In genomic region chr6:5871581-5872298, GRCm38 (mm10) we compare ENCODE assay signal across 22 mouse cellular contexts.
DNase-seq lines count a peak whose midpoint lies in the region; ATAC-seq and TF ChIP-seq lines count a peak whose summit lies in the region.
"Had no signal": no experiment of that assay in that cellular context is flagged by ENCODE, and none has a peak within 500 bp of the region (broad histone marks: within the 10 kb centered on the region; RNA-seq: fewer than 3 reads in every experiment).

No protein-coding gene starts in this region.

- H3K9ac ChIP-seq in heart, embryonic 14.5 days (ENCODE audit: low read length) = no peak overlapping the region
- H3K9ac ChIP-seq in stomach, embryonic 16.5 days (ENCODE audit: low read length) = no peak overlapping the region
- H3K9ac ChIP-seq in stomach, postnatal 0 days (ENCODE audit: low read length) = no peak overlapping the region
- H3K9ac ChIP-seq: hindbrain, embryonic 14.5 days; intestine, embryonic 15.5 days; stomach, embryonic 15.5 days had no signal

- H3K27me3 ChIP-seq in heart, embryonic 14.5 days (ENCODE audit: control insufficient read depth, insufficient read depth, low read length) = no peaks in the 10 kb centered on the region
- no peaks in the 10 kb centered on the region for H3K27me3 ChIP-seq in stomach, embryonic 16.5 days (ENCODE audit: control insufficient read depth, insufficient read depth, low read length)
- no peaks in the 10 kb centered on the region for H3K27me3 ChIP-seq in stomach, postnatal 0 days (ENCODE audit: control insufficient read depth, insufficient read depth, low read length)
- H3K27me3 ChIP-seq: intestine, embryonic 15.5 days; megakaryocyte, embryonic 14.5 days; stomach, embryonic 15.5 days had no signal

- no peak overlapping the region for H3K4me3 ChIP-seq in heart, embryonic 14.5 days (ENCODE audit: control insufficient read depth in 1 of 2, insufficient read depth in 1 of 2, low read depth in 1 of 2, low read length in 2 of 2)
- no peak overlapping the region for H3K4me3 ChIP-seq in stomach, embryonic 16.5 days (replicated peaks; ENCODE audit: low read length)
- no peak overlapping the region for H3K4me3 ChIP-seq in stomach, postnatal 0 days (ENCODE audit: low read depth, low read length)
- H3K4me3 ChIP-seq: intestine, embryonic 15.5 days; megakaryocyte, embryonic 14.5 days; stomach, embryonic 15.5 days had no signal

- 0 out of 2 replicates have a peak, but pooled peaks have one; percentile 26 for ATAC-seq in cerebellum, adult (ENCODE audit: insufficient number of reproducible peaks, low FRiP score, low TSS enrichment)
- ATAC-seq in heart, embryonic 14.5 days (ENCODE audit: insufficient number of reproducible peaks, insufficient read depth, low FRiP score, low read depth) = peak; percentile 50; the same call in 1 of the 2 replicates
- peak; percentile 40; the same call in 1 of the 2 replicates for ATAC-seq in stomach, embryonic 16.5 days (ENCODE audit: insufficient read depth, low FRiP score)
- no peak for ATAC-seq in stomach, postnatal 0 days (ENCODE audit: low FRiP score, low TSS enrichment)
- ATAC-seq: intestine, embryonic 15.5 days had no signal

- DNase-seq in cerebellum, postnatal 36 days = no peak
- DNase-seq in heart, postnatal 4 days = no peak
- DNase-seq in stomach, postnatal 0 days (ENCODE audit: low spot score) = no peak
- DNase-seq in layer of hippocampus, adult 8-10 months (ENCODE audit: low spot score in 2 of 2) = no peak
- no peak for DNase-seq in kidney, postnatal 25 days
- DNase-seq: adrenal gland, adult 8-10 months; cerebellum, adult 11 months; cerebellum, postnatal 10 days; gastrocnemius, postnatal 14 days; layer of hippocampus, postnatal 36 days; lung, adult 18-20 months; right cerebral cortex, postnatal 25 days; thymus, postnatal 14 days had no signal

- no peak for TF ChIP-seq CTCF in stomach, postnatal 0 days (IDR thresholded peaks at IDR 0.05; ENCODE audit: low read depth)

- H3K4me2 ChIP-seq in heart, embryonic 14.5 days (ENCODE audit: low read length) = peak overlapping the region; percentile 12
- H3K4me2 ChIP-seq in stomach, embryonic 16.5 days (ENCODE audit: low read depth, low read length) = no peak overlapping the region
- H3K4me2 ChIP-seq in stomach, postnatal 0 days (replicated peaks; ENCODE audit: low read depth) = no peak overlapping the region
- H3K4me2 ChIP-seq: heart, embryonic 11.5 days; hindbrain, embryonic 14.5 days; intestine, embryonic 15.5 days; liver, embryonic 11.5 days; stomach, embryonic 15.5 days had no signal

- H3K27ac ChIP-seq in heart, embryonic 14.5 days (replicated peaks in 1 of 2; ENCODE audit: control insufficient read depth in 1 of 2, insufficient read depth in 1 of 2, low read depth in 2 of 2, low read length in 2 of 2) = no peak overlapping the region
- H3K27ac ChIP-seq in stomach, embryonic 16.5 days (ENCODE audit: low read length) = peak overlapping the region; percentile 15; the same call in 1 of the 2 replicates
- no peak overlapping the region for H3K27ac ChIP-seq in stomach, postnatal 0 days (replicated peaks)
- H3K27ac ChIP-seq: hindbrain, embryonic 14.5 days; intestine, embryonic 15.5 days; stomach, embryonic 15.5 days had no signal

- no peak for TF ChIP-seq EP300 in stomach, postnatal 0 days (optimal IDR thresholded peaks at IDR 0.05)

- H3K9me3 ChIP-seq in heart, embryonic 14.5 days (ENCODE audit: control insufficient read depth, low read length) = no peaks in the 10 kb centered on the region
- no peaks in the 10 kb centered on the region for H3K9me3 ChIP-seq in stomach, embryonic 16.5 days (replicated peaks; ENCODE audit: control insufficient read depth, low read length)
- no peaks in the 10 kb centered on the region for H3K9me3 ChIP-seq in stomach, postnatal 0 days (ENCODE audit: control insufficient read depth, low read length)
- H3K9me3 ChIP-seq: intestine, embryonic 15.5 days; stomach, embryonic 15.5 days had no signal

- H3K4me1 ChIP-seq in heart, embryonic 14.5 days (ENCODE audit: control insufficient read depth in 2 of 2, insufficient read depth in 2 of 2, low read length in 2 of 2) = peaks cover 4% of the 10 kb centered on the region in 2 experiments; a peak in 3 of 4 replicates
- no peaks in the 10 kb centered on the region for H3K4me1 ChIP-seq in stomach, embryonic 16.5 days (ENCODE audit: control insufficient read depth, insufficient read depth, low read length)
- no peaks in the 10 kb centered on the region for H3K4me1 ChIP-seq in stomach, postnatal 0 days (replicated peaks; ENCODE audit: control insufficient read depth, insufficient read depth)
- H3K4me1 ChIP-seq: intestine, embryonic 15.5 days; megakaryocyte, embryonic 14.5 days; stomach, embryonic 15.5 days had no signal

- no peaks in the 10 kb centered on the region for H3K36me3 ChIP-seq in heart, embryonic 14.5 days (ENCODE audit: control insufficient read depth, insufficient read depth, low read length)
- H3K36me3 ChIP-seq in stomach, embryonic 16.5 days (ENCODE audit: control insufficient read depth, insufficient read depth, low read length) = no peaks in the 10 kb centered on the region
- H3K36me3 ChIP-seq in stomach, postnatal 0 days (ENCODE audit: control insufficient read depth, insufficient read depth, low read length) = no peaks in the 10 kb centered on the region
- H3K36me3 ChIP-seq: intestine, embryonic 15.5 days; stomach, embryonic 15.5 days had no signal

- 55% methylated on average over 15 of the region's 15 CpGs for WGBS in heart, embryonic 14.5 days
- 58% methylated on average over 15 of the region's 15 CpGs for WGBS in stomach, embryonic 16.5 days
- WGBS in stomach, postnatal 0 days = 59% methylated on average over 15 of the region's 15 CpGs
